Mouse (Mus musculus): ENCODE measurements around the gene Hid1.
"Not testable (repeated sequence)": the region's sequence is repeated elsewhere in the genome, so short reads cannot be mapped to it uniquely, and the experiment has no call there.

Hid1 gene

GRCm38 (mm10) chr11:115367395-115367944 lies at the start of gene Hid1:
Gene Hid1, minus strand, starts transcription at chr11:115367756.
- DNase-seq (ENCODE audit: low read depth, low spot score) = peak; percentile 65

GRCm38 (mm10) chr11:115409556-115409955 lies 42.0 kb upstream of the Hid1 start:
- no peak for DNase-seq (ENCODE audit: low read depth, low spot score)

GRCm38 (mm10) chr11:115408266-115408920 lies 40.8 kb upstream of the Hid1 start:
- DNase-seq (ENCODE audit: low read depth, low spot score) = no peak

GRCm38 (mm10) chr11:115406858-115407401 lies 39.4 kb upstream of the Hid1 start:
- DNase-seq (ENCODE audit: low read depth, low spot score) = no peak

GRCm38 (mm10) chr11:115405723-115406122 lies 38.2 kb upstream of the Hid1 start:
- no peak for DNase-seq (ENCODE audit: low read depth, low spot score)

GRCm38 (mm10) chr11:115403338-115404124 lies 36.0 kb upstream of the Hid1 start, which contains the start of gene Mrpl58:
Gene Mrpl58, plus strand, starts transcription at chr11:115403752.
- DNase-seq (ENCODE audit: low read depth, low spot score) = peak; percentile 75

GRCm38 (mm10) chr11:115400630-115401391 lies 33.3 kb upstream of the Hid1 start:
- DNase-seq (ENCODE audit: low read depth, low spot score) = no peak

GRCm38 (mm10) chr11:115400126-115400525 lies 32.6 kb upstream of the Hid1 start:
- DNase-seq (ENCODE audit: low read depth, low spot score) = no peak

GRCm38 (mm10) chr11:115398085-115398484 lies 30.5 kb upstream of the Hid1 start:
- no peak for DNase-seq (ENCODE audit: low read depth, low spot score)

- peak; percentile 71 for DNase-seq (ENCODE audit: low read depth, low spot score)
Observed at GRCm38 (mm10) chr11:115393721-115394325, 26.3 kb upstream of the Hid1 start.

- DNase-seq (ENCODE audit: low read depth, low spot score) = no peak
Observed at GRCm38 (mm10) chr11:115391358-115391757, 23.8 kb upstream of the Hid1 start.

- not testable (repeated sequence) for DNase-seq (ENCODE audit: low read depth, low spot score)
Observed at GRCm38 (mm10) chr11:115386859-115387258, 19.3 kb upstream of the Hid1 start.

GRCm38 (mm10) chr11:115384587-115384986 lies 17.0 kb upstream of the Hid1 start:
- DNase-seq (ENCODE audit: low read depth, low spot score) = no peak

GRCm38 (mm10) chr11:115383701-115384474 lies 16.3 kb upstream of the Hid1 start:
- DNase-seq (ENCODE audit: low read depth, low spot score) = no peak

- DNase-seq (ENCODE audit: low read depth, low spot score) = no peak
Observed at GRCm38 (mm10) chr11:115382891-115383290, 15.3 kb upstream of the Hid1 start.

- DNase-seq (ENCODE audit: low read depth, low spot score) = peak; percentile 84
Observed at GRCm38 (mm10) chr11:115381743-115382539, 14.4 kb upstream of the Hid1 start, which contains the start of gene Cdr2l. Gene Cdr2l, plus strand, starts transcription at chr11:115381916.

- no peak for DNase-seq (ENCODE audit: low read depth, low spot score)
Observed at GRCm38 (mm10) chr11:115381276-115381675, 13.7 kb upstream of the Hid1 start.

GRCm38 (mm10) chr11:115377854-115378253 lies 10.3 kb upstream of the Hid1 start:
- no peak for DNase-seq (ENCODE audit: low read depth, low spot score)

- DNase-seq (ENCODE audit: low read depth, low spot score) = no peak
Observed at GRCm38 (mm10) chr11:115377254-115377653, 9.7 kb upstream of the Hid1 start.

Data from WW6 (cell line).